Mouse (Mus musculus): ENCODE data around the gene Erich4.

Erich4 gene

DNA sequence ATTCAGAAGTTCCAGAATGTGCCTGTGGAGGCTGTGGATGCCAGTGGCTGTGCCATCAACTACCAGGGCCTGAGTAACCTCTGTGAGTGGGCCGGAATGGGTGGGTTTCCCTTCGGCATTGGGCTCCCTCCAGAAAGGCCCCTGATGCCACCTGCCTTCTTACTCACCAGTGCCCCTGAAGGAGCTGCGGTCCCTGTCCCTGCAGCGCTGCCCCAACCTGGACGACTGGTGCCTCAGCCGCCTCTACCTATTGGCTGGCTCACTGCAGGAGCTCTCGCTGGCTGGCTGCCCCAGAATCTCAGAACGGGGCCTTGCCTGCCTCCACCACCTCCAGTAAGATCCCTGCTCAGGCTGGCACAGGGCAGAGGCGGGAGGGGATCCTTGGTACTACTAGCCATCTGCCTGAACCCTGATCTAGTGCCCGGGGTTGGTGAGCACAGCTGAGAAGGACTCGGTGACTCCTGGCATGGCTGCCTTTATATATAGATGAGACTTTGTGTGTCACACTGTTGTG lies 8.2 kb upstream of the Erich4 start:
- no peak for DNase-seq (ENCODE audit: low spot score in 2 of 2)

DNA sequence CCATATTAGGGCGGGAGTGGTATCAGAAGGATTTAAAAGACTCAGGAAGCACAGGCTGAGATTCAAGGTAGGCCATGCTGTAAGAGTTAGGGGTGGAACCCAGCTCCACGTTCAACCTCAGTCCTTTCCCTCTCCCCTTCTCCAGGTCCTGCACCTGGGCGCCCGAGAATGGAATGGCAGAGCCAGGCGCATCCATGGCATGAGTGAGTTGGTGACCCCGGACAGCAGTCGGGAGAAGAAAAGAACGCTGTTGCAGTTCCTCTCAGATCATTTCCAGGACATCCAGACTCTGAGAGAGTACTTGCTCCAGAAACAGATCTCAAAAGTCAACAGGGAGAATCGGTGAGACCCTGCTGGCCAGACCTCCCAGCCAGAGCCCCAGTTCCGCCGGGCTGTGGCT lies 5.1 kb upstream of the Erich4 start:
- no peak for DNase-seq (ENCODE audit: low spot score in 2 of 2)

- DNase-seq (ENCODE audit: low spot score in 2 of 2): no peak
Observed at GRCm38 (mm10) chr7:25620101-25620500, 4.4 kb upstream of the Erich4 start.

- no peak for DNase-seq (ENCODE audit: low spot score in 2 of 2)
Observed at GRCm38 (mm10) chr7:25619722-25619991, 4.0 kb upstream of the Erich4 start.

- peak; percentile 88 to 94 for DNase-seq (ENCODE audit: low spot score in 2 of 2)
Observed at GRCm38 (mm10) chr7:25618865-25619721, 3.4 kb upstream of the Erich4 start, which contains the start of gene Dmac2. Gene Dmac2, plus strand, starts transcription at chr7:25619414.

- no peak for DNase-seq (ENCODE audit: low spot score in 2 of 2)
Observed at GRCm38 (mm10) chr7:25617376-25618160, 1.9 kb upstream of the Erich4 start.

GRCm38 (mm10) chr7:25614831-25615705 lies 624 bp downstream of the Erich4 start:
- DNase-seq (ENCODE audit: low spot score in 2 of 2): no peak

DNA sequence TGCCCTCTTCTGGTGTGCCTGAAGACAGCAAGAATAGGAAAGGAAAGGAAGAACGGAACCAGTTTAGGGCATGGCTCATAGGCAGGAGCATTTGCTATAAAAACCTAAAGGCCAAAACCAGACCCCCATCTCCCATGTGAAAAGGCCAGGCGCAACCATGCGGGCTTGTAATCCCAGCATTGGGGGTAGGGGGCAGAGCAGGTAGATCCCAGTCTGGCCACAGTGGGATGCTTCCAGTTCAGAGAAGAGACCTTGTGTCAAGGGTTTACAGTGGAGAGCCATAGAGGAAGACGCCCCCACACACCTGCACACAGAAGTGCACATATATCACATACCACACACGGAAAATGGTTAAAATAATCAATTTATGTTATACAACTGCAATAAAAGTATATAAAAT lies 1.6 kb downstream of the Erich4 start:
- DNase-seq (ENCODE audit: low spot score in 2 of 2): no peak

DNA sequence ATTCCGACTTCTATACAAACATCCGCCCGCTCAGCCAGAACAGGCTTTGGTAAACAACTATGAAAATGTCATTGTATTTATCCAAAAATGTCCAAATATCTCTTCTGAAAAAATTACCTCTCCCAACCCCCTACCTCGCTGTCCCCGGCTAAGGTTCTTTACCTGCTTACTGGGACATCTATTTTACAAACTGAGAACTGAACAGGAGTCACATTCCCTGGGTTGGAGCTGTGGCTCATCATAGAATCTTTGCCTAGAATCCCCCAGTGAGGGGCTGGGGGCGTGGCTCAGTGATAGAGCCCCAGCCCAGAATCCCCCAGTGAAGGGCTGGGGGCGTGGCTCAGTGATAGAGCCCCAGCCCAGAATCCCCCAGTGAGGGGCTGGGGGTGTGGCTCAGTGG lies 4.2 kb downstream of the Erich4 start:
- DNase-seq (ENCODE audit: low spot score in 2 of 2): no peak

DNA sequence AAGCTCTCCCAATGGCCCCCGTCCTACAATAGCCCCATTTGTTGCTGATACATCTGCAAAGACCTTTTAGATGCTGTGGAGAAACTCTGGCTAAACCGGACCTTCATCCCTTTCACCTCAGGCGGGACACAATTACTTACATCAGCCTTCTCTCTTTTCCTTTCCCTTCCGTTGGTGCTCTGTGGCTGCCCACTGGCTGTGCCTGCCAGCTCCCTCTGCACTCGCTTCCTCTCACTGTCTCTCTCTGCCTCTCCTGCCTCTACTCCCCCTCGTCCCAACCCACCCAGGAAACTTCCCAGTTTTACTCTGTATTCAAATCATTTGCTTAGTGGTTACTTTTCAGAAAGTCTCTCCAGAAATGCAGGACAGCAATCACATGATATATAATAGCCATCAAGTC lies 5.6 kb downstream of the Erich4 start:
- no peak for DNase-seq (ENCODE audit: low spot score in 2 of 2)

GRCm38 (mm10) chr7:25607196-25607595 lies 8.5 kb downstream of the Erich4 start:
- DNase-seq (ENCODE audit: low spot score in 2 of 2): no peak

GRCm38 (mm10) chr7:25606625-25607063 lies 9.0 kb downstream of the Erich4 start:
- no peak for DNase-seq (ENCODE audit: low spot score in 2 of 2)

- DNase-seq (ENCODE audit: low spot score in 2 of 2): no peak
Observed at GRCm38 (mm10) chr7:25601346-25601745, 14.3 kb downstream of the Erich4 start.

- DNase-seq (ENCODE audit: low spot score in 2 of 2): no peak
Observed at GRCm38 (mm10) chr7:25600666-25601065, 15.0 kb downstream of the Erich4 start.

- DNase-seq (ENCODE audit: low spot score in 2 of 2): peak; percentile 68 to 82
Observed at GRCm38 (mm10) chr7:25599663-25600062, 16.0 kb downstream of the Erich4 start.

- DNase-seq (ENCODE audit: low spot score in 2 of 2): no peak
Observed at GRCm38 (mm10) chr7:25593859-25594258, 21.8 kb downstream of the Erich4 start.

GRCm38 (mm10) chr7:25591226-25591625 lies 24.5 kb downstream of the Erich4 start:
- no peak for DNase-seq (ENCODE audit: low spot score in 2 of 2)

GRCm38 (mm10) chr7:25585351-25586204 lies 30.1 kb downstream of the Erich4 start:
- DNase-seq (ENCODE audit: low spot score in 2 of 2): no peak

DNA sequence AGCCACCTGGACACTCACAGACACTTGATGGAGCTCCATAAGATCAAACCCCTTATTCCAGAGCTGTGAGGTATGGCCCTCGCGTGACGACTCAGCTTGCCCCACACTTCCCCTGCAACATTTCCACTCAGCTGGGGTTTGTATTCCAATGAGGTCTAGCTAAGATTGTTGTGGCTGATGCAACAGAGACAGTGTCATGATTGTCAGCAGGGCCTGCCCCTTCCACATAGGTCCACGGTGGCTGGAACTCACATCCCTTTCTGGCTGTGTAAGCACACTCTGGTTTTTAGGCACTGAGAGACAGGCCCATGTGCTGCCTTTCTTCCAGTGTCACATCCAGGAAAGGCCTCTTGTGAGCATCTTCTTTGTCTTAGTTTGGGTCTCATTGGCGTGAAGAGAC lies 31.0 kb downstream of the Erich4 start:
- no peak for DNase-seq (ENCODE audit: low spot score in 2 of 2)

DNA sequence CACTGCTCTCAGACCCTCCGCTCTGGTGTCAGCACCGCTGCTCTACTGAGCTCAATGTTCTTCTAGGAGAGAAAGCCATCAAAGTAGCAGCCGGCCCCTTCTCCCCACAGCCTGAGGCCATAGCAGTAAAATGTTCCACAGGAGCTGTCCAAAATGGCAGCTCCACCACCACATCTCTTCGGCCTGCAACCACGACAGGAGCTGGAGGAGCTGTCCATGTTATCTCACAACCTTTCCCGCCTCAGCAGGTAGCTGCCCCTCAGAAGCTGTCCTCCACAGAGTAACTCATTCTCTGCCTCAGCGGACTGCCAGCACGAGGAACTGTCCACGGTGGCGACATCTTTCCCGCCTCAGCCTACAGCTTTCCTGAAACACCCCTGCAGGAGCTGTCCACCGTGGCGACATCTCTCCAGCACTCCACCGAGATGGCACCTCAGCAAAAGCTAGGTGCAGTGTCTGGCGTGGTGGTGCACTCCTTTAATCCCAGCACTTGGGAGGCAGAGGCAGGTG lies 33.3 kb downstream of the Erich4 start:
- no peak for DNase-seq (ENCODE audit: low spot score in 2 of 2)

- DNase-seq (ENCODE audit: low spot score in 2 of 2): no peak
Observed at GRCm38 (mm10) chr7:25579441-25579840, 36.3 kb downstream of the Erich4 start.

All from frontal cortex, postnatal 36 days (tissue).